Mouse (Mus musculus): ENCODE data around the gene Gm17660. TPM values are rescaled to one million over a fixed set of nuclear protein-coding genes. Genes with fewer than 3 reads are reported as not detected.
A peak's percentile ranks its signal among the peaks of the same experiment; 100 is the strongest.

Gm17660 gene
- polyA plus RNA-seq (2014; fragmentation: Nextera tagmentation; extraction: Ambion mirVana), result 0.49 TPM in 1 of 2 replicates, not detected in the other

DNA sequence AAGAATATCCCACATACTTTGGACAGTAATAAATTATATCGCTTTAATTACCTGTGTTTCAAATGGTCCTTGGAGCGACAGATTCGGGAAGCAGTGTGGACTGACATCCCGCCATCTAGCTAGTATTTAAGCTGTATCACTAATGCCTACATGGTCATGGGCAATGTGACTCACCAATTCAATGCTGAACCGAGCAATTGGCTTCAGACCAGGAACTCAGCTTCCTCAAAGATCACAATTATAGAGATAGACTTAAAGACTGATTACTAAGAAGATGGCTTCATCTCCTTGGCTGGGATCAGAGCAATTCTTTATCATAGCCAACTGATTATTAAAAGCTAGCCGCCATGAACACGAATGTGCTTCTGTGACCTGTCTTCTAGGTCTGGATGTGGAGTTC, at the start of gene Gm17660:
Gene Gm17660, minus strand, starts transcription at position 101 of the 400 bp plus-strand sequence.
- no peak within 1 kb of the TSS for H3K4me2 ChIP-seq (ENCODE audit: low read length)
- no peaks in the 10 kb centered on the region for H3K36me3 ChIP-seq (ENCODE audit: control insufficient read depth, insufficient read depth, low read length)
- no peak for ATAC-seq (ENCODE audit: insufficient number of reproducible peaks, insufficient read depth, low FRiP score, low read depth)
- H3K27ac ChIP-seq (replicated peaks in 1 of 2; ENCODE audit: control insufficient read depth in 1 of 2, insufficient read depth in 1 of 2, low read depth in 2 of 2, low read length in 2 of 2), result no peak within 1 kb of the TSS
- H3K9ac ChIP-seq (ENCODE audit: low read length), result peak within 1 kb of the TSS; percentile 11; the same call in 1 of the 2 replicates
- H3K27me3 ChIP-seq (ENCODE audit: control insufficient read depth, insufficient read depth, low read length), result no peaks in the 10 kb centered on the region; the same call in 1 of the 2 replicates
- 86% methylated on average over 7 of the region's 7 CpGs for WGBS
- H3K4me3 ChIP-seq (ENCODE audit: control insufficient read depth in 1 of 2, insufficient read depth in 1 of 2, low read depth in 1 of 2, low read length in 2 of 2), result no peak within 1 kb of the TSS
- peaks cover 5% of the 10 kb centered on the region in 2 experiments; a peak in 3 of 4 replicates for H3K4me1 ChIP-seq (ENCODE audit: control insufficient read depth in 2 of 2, insufficient read depth in 2 of 2, low read length in 2 of 2)
- H3K9me3 ChIP-seq (ENCODE audit: control insufficient read depth, low read length), result no peaks in the 10 kb centered on the region

GRCm38 (mm10) chr5:104126561-104127320, 49.3 kb upstream of the Gm17660 start:
- H3K27ac ChIP-seq (replicated peaks in 1 of 2; ENCODE audit: control insufficient read depth in 1 of 2, insufficient read depth in 1 of 2, low read depth in 2 of 2, low read length in 2 of 2), result no peak overlapping the region
- peaks cover 0 to 6% of the 10 kb centered on the region in 2 experiments; a peak in 2 of 4 replicates for H3K4me1 ChIP-seq (ENCODE audit: control insufficient read depth in 2 of 2, insufficient read depth in 2 of 2, low read length in 2 of 2)
- no peak overlapping the region for H3K4me3 ChIP-seq (ENCODE audit: control insufficient read depth in 1 of 2, insufficient read depth in 1 of 2, low read depth in 1 of 2, low read length in 2 of 2)
- 0 out of 2 replicates have a peak, but pooled peaks have one; percentile 38 for ATAC-seq (ENCODE audit: insufficient number of reproducible peaks, insufficient read depth, low FRiP score, low read depth)
- no peaks in the 10 kb centered on the region for H3K9me3 ChIP-seq (ENCODE audit: control insufficient read depth, low read length)
- H3K4me2 ChIP-seq (ENCODE audit: low read length), result no peak overlapping the region
- no peaks in the 10 kb centered on the region for H3K36me3 ChIP-seq (ENCODE audit: control insufficient read depth, insufficient read depth, low read length)
- 72% methylated on average over 12 of the region's 12 CpGs for WGBS
- no peaks in the 10 kb centered on the region for H3K27me3 ChIP-seq (ENCODE audit: control insufficient read depth, insufficient read depth, low read length)
- no peak overlapping the region for H3K9ac ChIP-seq (ENCODE audit: low read length)

DNA sequence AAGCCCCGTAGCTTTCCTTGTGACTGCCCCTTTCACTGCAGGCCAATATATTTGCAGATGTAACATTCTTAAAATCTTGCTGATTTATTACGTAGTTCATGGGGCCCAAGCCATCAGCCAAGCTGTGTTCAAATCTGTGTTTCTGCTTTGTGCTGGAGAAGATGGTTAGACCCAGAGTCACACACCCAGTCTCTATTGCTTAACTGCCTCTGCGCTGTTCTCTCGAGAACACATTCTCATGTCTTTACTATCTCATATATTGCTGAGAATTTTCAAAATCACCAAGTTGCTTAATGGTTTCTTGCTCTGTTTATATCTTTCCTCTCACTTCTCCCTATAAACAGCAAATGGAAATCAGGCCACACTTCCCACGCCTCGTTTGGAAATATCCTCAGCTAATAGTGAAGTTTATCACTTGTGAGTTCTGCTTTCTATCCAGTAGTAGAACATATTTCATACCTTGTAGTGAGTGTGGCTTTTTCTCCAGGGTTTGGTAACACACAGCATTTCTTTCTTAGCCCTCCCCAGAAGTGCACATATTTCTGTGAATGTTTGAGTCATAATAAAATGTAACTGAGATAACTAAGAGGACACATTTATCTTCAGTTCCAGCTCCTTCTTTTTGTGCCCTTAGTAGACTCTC, 46.7 kb upstream of the Gm17660 start:
- H3K27ac ChIP-seq (replicated peaks in 1 of 2; ENCODE audit: control insufficient read depth in 1 of 2, insufficient read depth in 1 of 2, low read depth in 2 of 2, low read length in 2 of 2), result no peak overlapping the region
- no peak for ATAC-seq (ENCODE audit: insufficient number of reproducible peaks, insufficient read depth, low FRiP score, low read depth)
- H3K36me3 ChIP-seq (ENCODE audit: control insufficient read depth, insufficient read depth, low read length), result no peaks in the 10 kb centered on the region

DNA sequence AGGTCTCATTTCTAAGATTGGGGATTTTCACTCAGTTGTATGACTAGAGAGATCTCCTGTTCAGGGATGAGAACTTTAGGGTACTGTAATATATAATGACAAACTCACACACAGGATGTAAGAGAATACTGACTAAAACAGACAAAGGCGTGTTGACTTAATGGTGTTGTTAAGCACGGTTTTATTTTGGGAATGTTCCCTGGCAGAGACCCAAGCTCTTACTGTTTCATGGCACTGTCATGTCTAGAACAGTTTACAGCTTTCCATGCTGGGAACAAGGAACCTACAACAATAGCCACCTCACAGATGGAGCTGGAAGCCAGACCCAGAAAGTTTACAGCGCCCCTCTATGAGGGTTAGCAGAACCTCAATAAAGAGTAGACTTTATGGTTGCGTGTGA, 38.5 kb upstream of the Gm17660 start:
- H3K36me3 ChIP-seq (ENCODE audit: control insufficient read depth, insufficient read depth, low read length), result no peaks in the 10 kb centered on the region
- no peak overlapping the region for H3K4me2 ChIP-seq (ENCODE audit: low read length)
- no peak; the same call in 1 of the 2 replicates for ATAC-seq (ENCODE audit: insufficient number of reproducible peaks, insufficient read depth, low FRiP score, low read depth)
- peak overlapping the region; percentile 57 to 77 for H3K27ac ChIP-seq (replicated peaks in 1 of 2; ENCODE audit: control insufficient read depth in 1 of 2, insufficient read depth in 1 of 2, low read depth in 2 of 2, low read length in 2 of 2)
- no peaks in the 10 kb centered on the region for H3K27me3 ChIP-seq (ENCODE audit: control insufficient read depth, insufficient read depth, low read length)
- no peak overlapping the region for H3K4me3 ChIP-seq (ENCODE audit: control insufficient read depth in 1 of 2, insufficient read depth in 1 of 2, low read depth in 1 of 2, low read length in 2 of 2)
- H3K9ac ChIP-seq (ENCODE audit: low read length), result no peak overlapping the region
- WGBS, result 55% methylated on average over 4 of the region's 4 CpGs
- H3K9me3 ChIP-seq (ENCODE audit: control insufficient read depth, low read length), result no peaks in the 10 kb centered on the region
- H3K4me1 ChIP-seq (ENCODE audit: control insufficient read depth in 2 of 2, insufficient read depth in 2 of 2, low read length in 2 of 2), result peaks cover 18 to 38% of the 10 kb centered on the region in 2 experiments

More for the DNA sequence above, 46.7 kb upstream of the Gm17660 start:
- WGBS, result 69% methylated on average over 6 of the region's 6 CpGs
- Histone ChIP-seq H3K9me3 (ENCODE audit: control insufficient read depth, low read length) (no peaks in the 10 kb centered on the region), H3K4me1 (ENCODE audit: control insufficient read depth in 2 of 2, insufficient read depth in 2 of 2, low read length in 2 of 2) (peaks cover 0 to 6% of the 10 kb centered on the region in 2 experiments; a peak in 2 of 4 replicates), H3K9ac (ENCODE audit: low read length) (no peak overlapping the region), H3K27me3 (ENCODE audit: control insufficient read depth, insufficient read depth, low read length) (no peaks in the 10 kb centered on the region), H3K4me2 (ENCODE audit: low read length) (no peak overlapping the region), H3K4me3 (ENCODE audit: control insufficient read depth in 1 of 2, insufficient read depth in 1 of 2, low read depth in 1 of 2, low read length in 2 of 2) (no peak overlapping the region)

- Histone ChIP-seq H3K9ac (ENCODE audit: low read length) (peak overlapping the region; percentile 34), H3K4me2 (ENCODE audit: low read length) (peak overlapping the region; percentile 57), H3K4me1 (ENCODE audit: control insufficient read depth in 2 of 2, insufficient read depth in 2 of 2, low read length in 2 of 2) (peaks cover 23 to 44% of the 10 kb centered on the region in 2 experiments), H3K9me3 (ENCODE audit: control insufficient read depth, low read length) (no peaks in the 10 kb centered on the region), H3K27ac (replicated peaks in 1 of 2; ENCODE audit: control insufficient read depth in 1 of 2, insufficient read depth in 1 of 2, low read depth in 2 of 2, low read length in 2 of 2) (peak overlapping the region; percentile 77), H3K27me3 (ENCODE audit: control insufficient read depth, insufficient read depth, low read length) (no peaks in the 10 kb centered on the region), H3K36me3 (ENCODE audit: control insufficient read depth, insufficient read depth, low read length) (no peaks in the 10 kb centered on the region), H3K4me3 (ENCODE audit: control insufficient read depth in 1 of 2, insufficient read depth in 1 of 2, low read depth in 1 of 2, low read length in 2 of 2) (no peak overlapping the region)
- ATAC-seq (ENCODE audit: insufficient number of reproducible peaks, insufficient read depth, low FRiP score, low read depth), result peak; percentile 67
- 16% methylated on average over 14 of the region's 14 CpGs for WGBS
These were observed 37.7 kb upstream of the Gm17660 start for GRCm38 (mm10) chr5:104115118-104115517.

GRCm38 (mm10) chr5:104113491-104114172, 36.2 kb upstream of the Gm17660 start, which contains the start of gene Sparcl1:
Gene Sparcl1, minus strand, starts transcription at chr5:104113733.
- H3K27me3 ChIP-seq (ENCODE audit: control insufficient read depth, insufficient read depth, low read length), result no peaks in the 10 kb centered on the region
- peak; percentile 41; the same call in 1 of the 2 replicates for ATAC-seq (ENCODE audit: insufficient number of reproducible peaks, insufficient read depth, low FRiP score, low read depth)
- WGBS, result 31% methylated on average over 15 of the region's 15 CpGs

DNA sequence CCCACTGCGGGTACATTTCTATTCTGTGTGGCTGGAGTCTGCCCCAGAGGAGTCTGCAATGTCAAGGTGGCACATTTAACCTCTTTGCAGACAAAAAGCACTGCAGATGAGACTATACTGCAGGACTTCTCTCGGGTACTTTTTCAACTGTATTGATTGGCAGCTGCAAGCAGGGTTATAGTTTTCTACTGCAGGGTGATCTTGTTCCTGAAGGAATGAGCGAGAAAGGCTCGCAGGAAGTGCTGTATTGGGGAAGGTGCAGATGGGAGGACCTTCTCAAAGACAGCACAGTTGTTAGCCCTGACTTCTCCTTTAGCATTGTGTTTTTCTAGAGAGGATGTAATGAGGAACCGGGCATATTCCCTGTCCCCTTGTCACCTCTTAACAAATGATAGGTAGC, 35.1 kb upstream of the Gm17660 start:
- peak overlapping the region; percentile 67 for H3K9ac ChIP-seq (ENCODE audit: low read length)
- peak overlapping the region; percentile 67 to 80 for H3K27ac ChIP-seq (replicated peaks in 1 of 2; ENCODE audit: control insufficient read depth in 1 of 2, insufficient read depth in 1 of 2, low read depth in 2 of 2, low read length in 2 of 2)
- ATAC-seq (ENCODE audit: insufficient number of reproducible peaks, insufficient read depth, low FRiP score, low read depth), result no peak
- peak overlapping the region; percentile 57 for H3K4me2 ChIP-seq (ENCODE audit: low read length)
- no peaks in the 10 kb centered on the region for H3K9me3 ChIP-seq (ENCODE audit: control insufficient read depth, low read length)
- H3K27me3 ChIP-seq (ENCODE audit: control insufficient read depth, insufficient read depth, low read length), result no peaks in the 10 kb centered on the region
- peak overlapping the region; percentile 3 to 22; a peak in 2 of 4 replicates for H3K4me3 ChIP-seq (ENCODE audit: control insufficient read depth in 1 of 2, insufficient read depth in 1 of 2, low read depth in 1 of 2, low read length in 2 of 2)
- no peaks in the 10 kb centered on the region for H3K36me3 ChIP-seq (ENCODE audit: control insufficient read depth, insufficient read depth, low read length)
- H3K4me1 ChIP-seq (ENCODE audit: control insufficient read depth in 2 of 2, insufficient read depth in 2 of 2, low read length in 2 of 2), result peaks cover 44 to 70% of the 10 kb centered on the region in 2 experiments
- 33% methylated on average over 5 of the region's 5 CpGs for WGBS

More at GRCm38 (mm10) chr5:104113491-104114172, 36.2 kb upstream of the Gm17660 start, which contains the start of gene Sparcl1:
- H3K9me3 ChIP-seq (ENCODE audit: control insufficient read depth, low read length), result no peaks in the 10 kb centered on the region
- no peaks in the 10 kb centered on the region for H3K36me3 ChIP-seq (ENCODE audit: control insufficient read depth, insufficient read depth, low read length)
- peak within 1 kb of the TSS; percentile 77 to 80 for H3K27ac ChIP-seq (replicated peaks in 1 of 2; ENCODE audit: control insufficient read depth in 1 of 2, insufficient read depth in 1 of 2, low read depth in 2 of 2, low read length in 2 of 2)
- H3K4me1 ChIP-seq (ENCODE audit: control insufficient read depth in 2 of 2, insufficient read depth in 2 of 2, low read length in 2 of 2), result peaks cover 35 to 58% of the 10 kb centered on the region in 2 experiments
- H3K9ac ChIP-seq (ENCODE audit: low read length), result peak within 1 kb of the TSS; percentile 67
- H3K4me2 ChIP-seq (ENCODE audit: low read length), result peak within 1 kb of the TSS; percentile 57
- H3K4me3 ChIP-seq (ENCODE audit: control insufficient read depth in 1 of 2, insufficient read depth in 1 of 2, low read depth in 1 of 2, low read length in 2 of 2), result peak within 1 kb of the TSS; percentile 9 to 22
